Mouse (Mus musculus) liver, embryonic 16.5 days (tissue): ENCODE data around the gene Hist1h2ac. TPM values are rescaled to one million over a fixed set of nuclear protein-coding genes. Genes with fewer than 3 reads are reported as not detected.

Source experiments
- microRNA-seq: library from miRNA; unstranded; fragments of <30 nt; microRNA quantifications from one replicate; pipeline ENCODE4, GENCODE M21; 2016
- polyA plus RNA-seq: library from polyadenylated mRNA; unstranded; fragments of >200 nt; fragmentation: Nextera tagmentation; extraction: Ambion mirVana; gene quantifications from 2 replicates; pipeline ENCODE4 v1.2.1, GENCODE M21; 2015

Gene Hist1h2ac
- polyA plus RNA-seq, 1 experiment from 2014 or later, result 1.5 TPM

Small RNAs within 50 kb of the gene (microRNA-seq; reads per million reads assigned to microRNA genes)
- gene Gm44350, result not detected

Other genes with a start within 250 kb of the Hist1h2ac start
- 1.9 and 2.0 TPM in 2 replicates for gene Btn1a1, start 218.0 kb downstream of the Hist1h2ac start, polyA plus RNA-seq
- gene Btn2a2, start 195.1 kb downstream of the Hist1h2ac start, polyA plus RNA-seq, result not detected in 2 replicates
- 5.5 and 9.8 TPM in 2 replicates for gene Hist1h4h, start 152.9 kb downstream of the Hist1h2ac start, polyA plus RNA-seq
- 2.0 and 6.7 TPM in 2 replicates for gene Hist1h2af, start 150.0 kb downstream of the Hist1h2ac start, polyA plus RNA-seq
- gene Hist1h3g, start 148.5 kb downstream of the Hist1h2ac start, polyA plus RNA-seq, result 11.0 and 14.8 TPM in 2 replicates
- 1.1 and 1.8 TPM in 2 replicates for gene Hist1h2bh, start 140.6 kb downstream of the Hist1h2ac start, polyA plus RNA-seq
- 1.2 and 1.4 TPM in 2 replicates for gene Hist1h3f, start 139.9 kb downstream of the Hist1h2ac start, polyA plus RNA-seq
- 2.4 and 2.9 TPM in 2 replicates for gene Hist1h4f, start 132.3 kb downstream of the Hist1h2ac start, polyA plus RNA-seq
- gene Hist1h1d, start 130.7 kb downstream of the Hist1h2ac start, polyA plus RNA-seq, result 1.2 and 1.4 TPM in 2 replicates
- gene Hist1h3e, start 121.6 kb downstream of the Hist1h2ac start, polyA plus RNA-seq, result 3.4 and 4.2 TPM in 2 replicates
- gene Hist1h2ae, start 112.7 kb downstream of the Hist1h2ac start, polyA plus RNA-seq, result 63.6 and 96.6 TPM in 2 replicates
- 10.6 and 13.5 TPM in 2 replicates for gene Hist1h2bg, start 112.6 kb downstream of the Hist1h2ac start, polyA plus RNA-seq
- gene Hist1h2bf, start 109.8 kb downstream of the Hist1h2ac start, polyA plus RNA-seq, result 3.7 and 5.9 TPM in 2 replicates
- gene Hist1h2ad, start 109.6 kb downstream of the Hist1h2ac start, polyA plus RNA-seq, result 2.2 and 3.8 TPM in 2 replicates
- gene Hist1h3d, start 108.2 kb downstream of the Hist1h2ac start, polyA plus RNA-seq, result 6.6 and 7.7 TPM in 2 replicates
- gene Hist1h4d, start 102.3 kb downstream of the Hist1h2ac start, polyA plus RNA-seq, result 126 and 155 TPM in 2 replicates
- gene Hist1h2be, start 62.8 kb downstream of the Hist1h2ac start, polyA plus RNA-seq, result 1.9 and 2.0 TPM in 2 replicates
- gene Hist1h1e, start 61.4 kb downstream of the Hist1h2ac start, polyA plus RNA-seq, result 23.6 and 27.8 TPM in 2 replicates
- gene Hist1h2bc, start 251 bp upstream of the Hist1h2ac start, polyA plus RNA-seq, result 202 and 220 TPM in 2 replicates
- 0.13 TPM in 1 of 2 replicates, not detected in the other for gene Hist1h1t, start 11.9 kb upstream of the Hist1h2ac start, polyA plus RNA-seq
- gene Hist1h4c, start 14.5 kb upstream of the Hist1h2ac start, polyA plus RNA-seq, result 6.3 and 8.9 TPM in 2 replicates
- 16.0 and 16.3 TPM in 2 replicates for gene Hfe, start 26.9 kb upstream of the Hist1h2ac start, polyA plus RNA-seq
- 99.6 and 112 TPM in 2 replicates for gene Hist1h1c, start 54.9 kb upstream of the Hist1h2ac start, polyA plus RNA-seq
- 4.4 and 7.4 TPM in 2 replicates for gene Hist1h3c, start 61.7 kb upstream of the Hist1h2ac start, polyA plus RNA-seq
- 3.2 and 6.3 TPM in 2 replicates for gene Hist1h2bb, start 62.8 kb upstream of the Hist1h2ac start, polyA plus RNA-seq
- 49.0 and 58.5 TPM in 2 replicates for gene Hist1h2ab, start 67.2 kb upstream of the Hist1h2ac start, polyA plus RNA-seq
- gene Hist1h3b, start 68.3 kb upstream of the Hist1h2ac start, polyA plus RNA-seq, result 14.4 TPM in 2 replicates
- 3.5 and 5.4 TPM in 2 replicates for gene Hist1h4b, start 73.1 kb upstream of the Hist1h2ac start, polyA plus RNA-seq
- gene Hist1h4a, start 77.3 kb upstream of the Hist1h2ac start, polyA plus RNA-seq, result 0.48 TPM in 1 of 2 replicates, not detected in the other
- gene Hist1h3a, start 78.4 kb upstream of the Hist1h2ac start, polyA plus RNA-seq, result 4.6 and 6.8 TPM in 2 replicates
- 2.5 and 3.5 TPM in 2 replicates for gene Hist1h1a, start 79.7 kb upstream of the Hist1h2ac start, polyA plus RNA-seq
- not detected in 2 replicates for gene Trim38, start 86.0 kb upstream of the Hist1h2ac start, polyA plus RNA-seq
- gene Slc17a2, start 123.0 kb upstream of the Hist1h2ac start, polyA plus RNA-seq, result 1.5 and 1.8 TPM in 2 replicates
- gene Slc17a3, start 155.5 kb upstream of the Hist1h2ac start, polyA plus RNA-seq, result 7.9 and 9.2 TPM in 2 replicates
- 0.17 and 0.39 TPM in 2 replicates for gene Slc17a1, start 183.8 kb upstream of the Hist1h2ac start, polyA plus RNA-seq
- 0.34 and 0.40 TPM in 2 replicates for gene Slc17a4, start 231.1 kb upstream of the Hist1h2ac start, polyA plus RNA-seq